Mouse (Mus musculus): ENCODE measurements at regions not wholly inside any gene's neighbourhood (a gene's known extent, or its start where the extent isn't known, plus 50 kb on each side); places are given as distances from the start of the nearest gene placed in this dataset.
"Not testable (repeated sequence)": the region's sequence is repeated elsewhere in the genome, so short reads cannot be mapped to it uniquely, and the experiment has no call there.

DNA sequence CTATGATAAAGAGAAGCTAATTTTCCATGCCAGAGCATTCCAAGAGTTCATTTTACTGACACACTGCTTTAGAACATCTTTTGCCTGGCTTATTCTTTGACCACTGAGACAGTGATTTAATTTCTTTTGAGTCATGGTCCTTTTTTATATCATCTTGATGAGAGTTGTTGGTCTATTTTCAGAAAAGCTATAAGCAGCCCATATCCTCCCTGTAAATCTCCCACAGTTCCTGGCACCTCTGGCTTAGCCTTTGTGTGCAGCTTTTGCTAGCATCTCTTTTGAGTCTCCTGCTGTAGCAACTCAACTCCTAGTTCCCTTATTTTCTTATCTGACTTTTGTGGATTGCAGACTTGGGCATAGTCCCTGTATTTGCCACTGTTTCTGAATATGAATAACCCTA lies 207.5 kb upstream of the 4931417E11Rik start:
- DNase-seq (ENCODE audit: low read depth): no peak

DNA sequence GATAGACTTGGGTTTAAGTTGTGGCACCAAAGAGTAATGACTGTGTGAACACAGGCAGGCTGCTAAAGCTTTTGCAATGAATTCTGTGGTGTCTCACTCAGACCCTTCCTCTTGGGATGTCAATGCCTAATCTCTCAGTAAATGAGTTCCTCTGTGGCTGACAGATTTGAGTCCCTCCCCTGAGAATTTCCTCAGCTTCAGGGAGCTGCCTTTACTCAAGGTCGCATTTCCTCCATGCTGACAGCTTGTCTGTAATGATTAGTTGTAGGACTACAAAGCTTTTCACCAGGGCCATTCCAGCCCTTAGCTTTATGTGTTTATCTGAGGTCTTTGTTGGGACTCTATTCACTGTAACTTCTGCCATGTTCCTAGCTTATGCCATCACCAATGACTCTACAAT lies 199.9 kb upstream of the 4931417E11Rik start:
- DNase-seq (ENCODE audit: low read depth): no peak

DNA sequence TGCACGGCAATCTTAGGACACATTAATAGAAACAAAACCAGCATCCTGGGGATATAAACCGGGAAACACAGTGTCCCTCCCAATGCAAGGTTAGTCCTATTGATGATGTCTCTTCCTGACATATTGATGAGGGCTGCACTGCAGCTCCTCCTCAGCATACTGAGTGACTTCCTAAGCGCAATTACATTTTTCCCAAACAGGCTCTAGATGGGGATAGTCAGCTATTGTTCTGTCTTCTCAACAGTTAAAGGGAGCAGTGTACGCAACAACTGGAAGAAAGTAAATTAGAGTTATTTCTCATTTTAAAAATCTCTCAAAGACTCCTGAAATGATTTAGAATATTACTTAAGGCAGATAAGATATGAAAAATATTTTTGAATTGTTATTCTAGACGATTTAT lies 189.5 kb upstream of the 4931417E11Rik start:
- DNase-seq (ENCODE audit: low read depth): no peak

DNA sequence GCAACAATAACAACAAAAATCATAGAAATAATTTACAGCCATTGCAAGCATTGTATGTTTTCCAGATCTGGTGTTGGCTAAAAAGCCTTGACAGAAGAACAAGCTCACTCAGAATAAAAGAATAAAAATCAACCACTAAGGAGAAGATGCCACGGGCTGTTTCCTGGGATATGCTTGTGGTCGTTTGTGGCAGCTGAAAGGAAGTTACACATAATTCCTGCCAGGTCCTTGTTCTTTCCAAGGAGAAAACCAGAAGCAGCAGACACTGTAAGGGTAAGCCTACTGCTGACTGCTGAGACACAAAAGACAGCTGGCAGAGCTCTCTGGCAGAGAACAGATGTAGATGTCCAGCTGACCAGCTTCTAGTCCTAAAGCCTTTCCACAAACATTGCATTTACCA lies 175.9 kb upstream of the 4931417E11Rik start:
- DNase-seq (ENCODE audit: low read depth): no peak

DNA sequence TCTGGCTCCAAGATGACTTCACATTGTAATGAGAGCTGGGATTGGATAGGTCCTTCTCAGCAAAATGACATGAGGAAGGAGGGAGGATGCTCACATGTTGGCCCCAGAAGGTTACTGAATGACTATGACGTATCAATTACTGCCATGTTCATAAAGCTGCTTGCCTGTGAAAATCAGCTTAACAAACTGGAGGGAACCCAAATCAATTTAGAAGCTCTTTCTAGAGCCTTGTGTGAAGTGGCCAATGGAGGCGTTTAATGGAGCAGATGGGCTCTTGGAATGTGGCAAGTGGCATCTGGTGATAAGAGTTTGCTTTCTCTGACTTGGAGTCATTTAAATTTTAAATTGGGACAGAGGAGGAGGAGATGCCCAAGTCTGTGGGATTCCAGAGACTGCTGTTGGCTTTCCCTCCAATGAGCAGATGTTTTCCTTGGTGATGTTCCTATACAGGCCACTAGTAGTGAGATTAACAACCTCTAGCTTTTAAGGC lies 175.4 kb upstream of the 4931417E11Rik start:
- DNase-seq (ENCODE audit: low read depth): no peak

DNA sequence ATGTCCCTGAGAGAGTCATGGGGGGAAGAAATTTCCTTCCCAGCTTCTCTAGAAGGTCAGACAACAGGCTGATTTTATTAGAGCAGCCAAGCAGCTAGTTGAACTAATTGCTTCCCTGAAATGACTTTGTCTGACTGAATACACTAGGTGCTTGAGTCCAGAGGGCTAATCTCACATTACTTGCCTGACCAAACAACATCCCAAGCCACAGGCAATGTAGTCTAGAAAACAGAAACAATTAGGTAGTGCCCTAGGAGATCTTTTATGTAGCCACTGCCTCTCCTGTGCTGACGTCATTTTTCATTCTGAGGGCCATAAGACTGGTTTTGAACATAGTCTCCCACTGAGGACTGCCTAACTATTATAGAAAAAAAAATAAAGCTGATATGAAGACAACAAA lies 159.1 kb upstream of the 4931417E11Rik start:
- no peak for DNase-seq (ENCODE audit: low read depth)

DNA sequence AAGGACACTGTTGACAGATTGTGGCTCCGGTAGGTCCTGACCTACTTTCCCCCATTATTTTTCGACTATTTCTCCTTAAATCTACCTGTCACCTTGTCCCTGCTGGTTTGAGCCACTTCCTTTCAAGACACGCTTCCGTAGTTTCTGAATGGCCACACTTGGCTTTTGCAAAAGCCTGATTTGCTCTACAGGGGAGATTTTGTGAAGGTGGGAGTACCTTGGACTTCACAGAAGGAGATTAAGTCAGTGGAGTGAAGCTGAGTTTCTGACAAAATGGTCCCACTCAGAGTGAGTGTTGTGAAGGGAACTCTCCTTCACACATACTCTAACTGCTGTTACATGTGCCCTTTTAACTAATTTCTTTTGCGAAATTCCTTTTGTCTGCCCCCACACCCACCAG lies 157.0 kb upstream of the 4931417E11Rik start:
- DNase-seq (ENCODE audit: low read depth): no peak

DNA sequence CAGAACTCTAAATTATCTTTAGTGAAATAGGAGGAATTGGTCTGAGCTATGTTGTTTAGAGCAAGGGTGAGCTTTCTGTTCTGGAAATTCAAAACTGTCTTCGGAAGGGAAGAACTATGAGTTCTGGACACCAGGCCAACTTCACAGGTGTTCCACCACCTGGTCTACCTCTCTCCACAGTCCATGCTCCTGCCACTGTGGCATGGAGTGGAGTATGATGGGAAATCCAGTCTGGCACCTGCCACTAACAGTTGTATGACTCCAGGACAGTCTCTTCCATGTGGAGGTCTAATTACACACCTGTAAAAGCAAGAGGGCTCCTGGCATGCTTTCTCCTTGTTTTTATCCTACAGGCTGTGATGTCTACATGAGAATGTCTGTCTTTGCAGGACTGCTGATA lies 154.7 kb upstream of the 4931417E11Rik start:
- DNase-seq (ENCODE audit: low read depth): no peak

DNA sequence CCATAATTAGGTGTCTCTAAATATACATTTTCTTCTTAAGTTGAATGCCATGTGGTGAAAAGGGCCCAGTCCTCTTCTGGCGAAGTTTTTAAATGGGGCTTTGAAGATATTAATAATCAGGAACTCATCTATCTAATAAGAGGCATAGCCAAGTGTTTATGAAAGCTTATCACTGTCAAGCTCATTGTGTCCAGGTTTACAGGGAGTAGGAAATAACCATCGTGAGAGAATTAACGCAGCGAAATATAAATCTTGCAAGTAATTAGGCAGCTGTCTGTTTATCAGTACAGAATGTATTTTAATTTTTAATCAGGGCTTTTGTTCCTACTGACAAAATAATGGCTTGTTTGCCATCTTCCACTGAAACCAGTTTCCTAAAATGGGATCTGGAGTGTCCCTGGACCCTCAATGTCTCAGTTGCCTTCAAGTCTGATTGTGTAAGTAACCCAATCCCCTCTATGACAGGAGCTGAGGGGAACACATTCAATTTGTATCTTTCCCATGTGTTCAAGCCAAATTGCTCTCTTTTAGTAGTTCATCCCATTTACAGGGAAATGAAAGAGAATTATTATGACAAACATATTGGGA lies 152.5 kb upstream of the 4931417E11Rik start:
- DNase-seq (ENCODE audit: low read depth): no peak

DNA sequence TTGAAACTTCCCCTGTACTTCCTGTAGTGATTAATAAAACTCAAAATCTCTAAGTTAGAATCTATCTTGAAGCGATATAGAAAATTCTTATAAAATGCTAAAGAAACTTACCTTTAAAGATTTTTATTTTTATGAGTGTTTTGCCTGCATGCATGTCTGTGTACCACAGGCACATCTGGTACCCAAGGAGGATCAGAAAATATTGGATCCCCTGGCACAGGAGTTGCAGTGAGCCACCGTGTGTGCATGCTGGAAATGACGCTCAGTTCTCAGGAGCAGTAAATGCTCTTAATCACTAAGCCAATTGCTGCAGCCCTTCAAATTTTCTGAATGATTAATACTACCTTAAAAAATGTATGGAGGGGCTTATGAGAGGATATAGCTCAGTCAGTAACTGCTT lies 142.8 kb upstream of the 4931417E11Rik start:
- no peak for DNase-seq (ENCODE audit: low read depth)

DNA sequence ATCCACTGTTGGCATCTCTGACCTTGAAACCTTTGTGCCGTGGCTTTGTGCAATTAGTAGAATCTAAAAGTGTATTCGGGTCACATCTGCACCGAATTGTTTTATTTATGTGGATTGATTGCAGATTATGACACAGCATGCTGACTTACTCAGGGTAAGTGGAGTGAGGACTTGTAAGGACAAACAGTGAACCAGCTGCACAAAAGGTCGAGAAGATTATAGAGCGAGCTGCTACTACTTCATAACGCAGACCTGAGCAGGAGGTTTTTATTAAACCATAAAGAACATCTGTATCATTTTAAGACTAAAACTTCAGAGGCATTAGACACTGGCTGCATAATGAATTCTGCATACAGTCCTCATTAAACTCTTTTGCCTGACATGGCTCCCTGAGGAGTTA lies 142.4 kb upstream of the 4931417E11Rik start:
- no peak for DNase-seq (ENCODE audit: low read depth)

DNA sequence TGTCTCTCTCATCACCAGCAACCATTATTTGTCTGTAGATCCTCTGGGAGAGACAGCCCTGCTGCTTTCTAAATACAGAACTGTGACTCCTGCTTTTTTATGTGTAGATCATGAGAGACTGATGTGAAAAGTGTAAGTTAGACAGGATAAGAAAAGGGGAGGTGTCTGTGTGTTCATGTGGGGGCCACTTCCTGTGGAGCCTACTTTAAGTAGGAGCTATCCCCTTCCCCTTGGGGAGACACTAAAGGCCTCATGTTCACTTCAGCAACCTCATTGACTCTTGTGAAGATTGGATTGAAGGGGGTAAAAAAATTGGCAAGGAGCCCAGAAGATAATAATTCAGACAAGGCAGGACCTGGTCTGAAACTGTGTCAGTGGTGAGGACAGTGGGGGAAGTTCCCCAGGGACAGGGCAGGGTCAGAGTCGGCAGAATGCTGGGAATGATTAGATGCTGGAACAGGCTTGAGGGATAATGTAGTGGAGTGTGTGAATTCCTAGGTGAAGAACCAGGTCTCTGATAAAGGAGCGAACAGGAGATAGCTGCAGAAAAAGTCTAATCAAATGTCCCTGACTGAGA lies 140.7 kb upstream of the 4931417E11Rik start:
- no peak for DNase-seq (ENCODE audit: low read depth)

DNA sequence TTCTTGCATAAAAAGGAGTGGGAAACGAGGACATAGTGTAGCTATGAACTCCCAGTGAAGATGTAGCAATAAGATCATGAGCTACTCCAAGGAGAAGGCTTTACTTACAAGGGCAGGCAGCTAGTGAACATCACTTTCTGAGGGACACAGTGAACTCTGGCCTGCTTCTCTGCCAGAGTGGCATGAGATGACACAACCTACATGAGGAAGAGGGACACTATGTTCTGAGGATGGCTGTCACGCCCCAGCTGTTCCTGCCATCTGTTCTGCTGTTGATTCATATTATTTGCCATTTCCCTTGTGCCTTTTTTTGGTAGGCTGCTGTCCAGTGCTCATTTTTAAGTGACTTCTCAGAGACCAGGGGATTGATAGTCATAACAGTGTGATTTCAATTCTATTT lies 118.2 kb upstream of the 4931417E11Rik start:
- DNase-seq (ENCODE audit: low read depth): no peak

DNA sequence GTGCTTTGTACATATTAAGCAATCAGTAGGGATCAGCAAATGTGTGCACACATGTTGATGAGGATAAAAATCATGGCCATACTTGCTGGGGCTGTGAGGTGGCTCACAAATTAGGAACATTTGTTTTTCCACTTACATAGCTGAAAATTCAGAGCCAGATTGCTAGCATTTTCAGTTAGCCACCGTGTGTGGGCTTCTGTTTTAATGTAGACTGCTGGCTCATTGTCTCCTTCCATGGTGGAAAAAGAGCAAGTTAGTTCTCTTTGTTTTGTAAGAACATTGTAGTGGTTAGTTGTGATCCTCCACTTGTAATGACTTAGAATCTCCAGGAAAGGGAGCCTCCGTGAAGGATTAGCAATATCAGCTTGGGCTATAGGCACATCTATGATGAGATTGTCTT lies 107.2 kb upstream of the 4931417E11Rik start:
- no peak for DNase-seq (ENCODE audit: low read depth)

DNA sequence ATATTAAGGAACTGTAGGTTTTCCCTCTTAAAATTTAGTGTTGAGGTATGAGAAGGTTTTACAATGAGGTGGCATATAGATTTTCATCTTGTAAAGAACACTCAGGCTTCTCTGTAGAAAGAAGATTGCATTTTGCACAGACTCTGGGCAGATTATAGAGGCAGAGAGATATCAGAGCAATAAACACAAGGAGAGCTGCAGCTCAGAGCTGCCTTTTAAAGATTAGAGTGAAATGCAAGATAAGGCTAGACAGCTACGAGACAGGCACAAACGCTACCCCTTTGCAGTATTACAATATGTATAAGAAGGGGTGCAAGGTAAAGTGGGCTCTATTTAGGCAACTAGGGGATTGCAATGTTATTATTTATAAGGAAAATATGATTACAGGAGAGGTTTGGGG lies 90.5 kb upstream of the 4931417E11Rik start:
- no peak for DNase-seq (ENCODE audit: low read depth)

DNA sequence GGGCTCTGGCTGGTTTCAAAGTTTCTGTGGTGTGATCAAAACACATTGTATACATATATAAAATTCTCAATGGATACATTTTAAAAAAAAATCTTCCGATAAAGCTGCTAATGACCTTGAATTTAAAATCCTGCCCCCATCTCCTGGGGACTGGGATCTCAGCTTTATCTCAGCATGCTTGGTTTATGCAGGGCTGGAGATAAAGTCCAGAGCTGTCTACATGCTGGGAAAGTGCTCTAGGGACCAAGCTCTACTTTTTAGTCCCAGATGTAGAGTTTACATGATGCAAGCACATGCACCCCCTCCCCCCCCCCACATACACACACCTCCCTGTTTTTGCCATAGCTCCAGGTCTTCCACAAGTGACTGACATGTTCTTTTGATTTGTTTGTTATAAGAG lies 61.1 kb upstream of the 4931417E11Rik start:
- no peak for DNase-seq (ENCODE audit: low read depth)

DNA sequence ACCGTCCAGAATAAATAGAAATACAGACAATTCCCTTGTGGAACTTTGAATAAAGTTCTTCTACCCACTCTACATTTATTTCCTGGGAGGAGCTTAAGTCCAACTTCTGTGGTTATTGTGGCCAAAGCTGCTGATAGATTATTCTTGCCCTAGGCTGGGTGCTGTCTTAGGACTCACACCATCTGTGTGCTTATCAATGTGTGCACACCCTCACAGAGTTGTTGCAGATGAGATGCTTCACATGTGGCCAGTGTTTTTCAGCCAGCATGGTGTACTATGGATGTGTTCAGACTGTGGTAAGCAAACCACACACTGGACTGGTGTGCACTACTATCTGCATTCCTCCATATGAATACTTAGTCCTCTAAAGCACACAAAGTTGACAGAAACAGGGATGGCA lies 60.6 kb upstream of the 4931417E11Rik start:
- peak; percentile 23 for DNase-seq (ENCODE audit: low read depth)

DNA sequence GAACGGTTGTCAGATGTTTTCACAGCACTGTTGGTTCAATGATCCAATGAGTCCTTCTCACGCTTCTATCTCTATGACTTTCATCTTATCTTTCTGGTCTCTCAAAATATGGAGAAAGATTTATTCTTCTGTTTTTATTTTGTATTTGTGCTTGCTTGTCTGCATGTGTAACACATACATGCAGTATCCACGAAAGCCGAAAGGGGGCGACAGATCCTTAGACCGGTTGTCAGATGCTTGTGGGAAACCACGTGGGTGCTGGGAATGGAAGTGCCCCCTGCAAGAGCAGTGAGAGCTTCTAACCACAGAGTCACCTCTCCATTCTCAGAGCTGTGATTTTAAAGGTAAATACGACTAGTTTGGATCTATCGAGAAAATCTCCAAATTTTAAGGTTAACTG lies 54.2 kb upstream of the 4931417E11Rik start:
- no peak for DNase-seq (ENCODE audit: low read depth)

DNA sequence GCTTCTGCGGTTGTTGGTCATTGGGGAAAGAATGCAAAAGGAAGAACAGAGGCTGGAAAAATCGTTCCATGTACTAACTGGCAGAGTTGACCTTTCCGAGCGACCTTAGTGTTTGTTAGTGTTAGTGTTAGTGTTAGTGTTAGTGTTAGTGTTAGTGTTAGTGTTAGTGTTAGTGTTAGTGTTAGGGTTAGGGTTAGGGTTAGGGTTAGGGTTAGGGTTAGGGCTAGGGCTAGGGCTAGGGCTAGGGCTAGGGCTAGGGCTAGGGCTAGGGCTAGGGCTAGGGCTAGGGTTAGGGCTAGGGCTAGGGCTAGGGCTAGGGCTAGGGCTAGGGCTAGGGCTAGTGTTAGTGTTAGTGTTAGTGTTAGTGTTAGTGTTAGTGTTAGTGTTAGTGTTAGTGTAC lies 50.4 kb upstream of the 4931417E11Rik start:
- not testable (repeated sequence) for DNase-seq (ENCODE audit: low read depth)

Data from c-Kit-positive CD71-positive TER-119-negative erythroid progenitor cells, embryonic 14.5 days (primary cell).